Mouse (Mus musculus): Measurements from ENCODE around the gene Thbd. TPM values are rescaled to one million over a fixed set of nuclear protein-coding genes. Genes with fewer than 3 reads are reported as not detected.
A peak's percentile ranks its signal among the peaks of the same experiment; 100 is the strongest.

Gene Thbd
- polyA plus RNA-seq, 1 experiment from 2014 or later, result 1.7 TPM

GRCm38 (mm10) chr2:148444472-148444871 is 36.5 kb upstream of the Thbd start:
- Histone ChIP-seq H3K9ac (ENCODE audit: low read depth, low read length) (no peak overlapping the region), H3K9me3 (replicated peaks; ENCODE audit: control insufficient read depth, low read length) (no peaks in the 10 kb centered on the region), H3K4me1 (ENCODE audit: control insufficient read depth, low read depth, low read length) (no peaks in the 10 kb centered on the region), H3K4me2 (ENCODE audit: low read depth, low read length) (no peak overlapping the region), H3K4me3 (ENCODE audit: low read depth, low read length) (no peak overlapping the region), H3K36me3 (ENCODE audit: control insufficient read depth, insufficient read depth) (no peaks in the 10 kb centered on the region), H3K27ac (ENCODE audit: low read length) (no peak overlapping the region), H3K27me3 (ENCODE audit: control insufficient read depth, insufficient read depth, low read depth, low read length) (no peaks in the 10 kb centered on the region)
- ATAC-seq (ENCODE audit: low read depth), result no peak
- WGBS (ENCODE audit: insufficient replicate concordance), result 29% methylated on average over 1 of the region's 1 CpGs

- Histone ChIP-seq H3K27me3 (ENCODE audit: control insufficient read depth, insufficient read depth, low read depth, low read length) (no peaks in the 10 kb centered on the region), H3K4me2 (ENCODE audit: low read depth, low read length) (peak within 1 kb of the TSS; percentile 10), H3K27ac (ENCODE audit: low read length) (peak within 1 kb of the TSS; percentile 48; the same call in 1 of the 2 replicates), H3K4me1 (ENCODE audit: control insufficient read depth, low read depth, low read length) (no peaks in the 10 kb centered on the region), H3K36me3 (ENCODE audit: control insufficient read depth, insufficient read depth) (no peaks in the 10 kb centered on the region), H3K9me3 (replicated peaks; ENCODE audit: control insufficient read depth, low read length) (no peaks in the 10 kb centered on the region), H3K4me3 (ENCODE audit: low read depth, low read length) (peak within 1 kb of the TSS; percentile 38), H3K9ac (ENCODE audit: low read depth, low read length) (no peak within 1 kb of the TSS)
- WGBS (ENCODE audit: insufficient replicate concordance), result 10% methylated on average over 13 of the region's 13 CpGs
- ATAC-seq (ENCODE audit: low read depth), result peak; percentile 73
Observed at GRCm38 (mm10) chr2:148443249-148443958, 35.4 kb upstream of the Thbd start, which contains the start of gene Cd93. TSS of gene Cd93 (minus strand) at chr2:148443563.

- Histone ChIP-seq H3K27ac (ENCODE audit: low read length) (peak overlapping the region; percentile 48; the same call in 1 of the 2 replicates), H3K9me3 (replicated peaks; ENCODE audit: control insufficient read depth, low read length) (no peaks in the 10 kb centered on the region), H3K27me3 (ENCODE audit: control insufficient read depth, insufficient read depth, low read depth, low read length) (no peaks in the 10 kb centered on the region), H3K4me1 (ENCODE audit: control insufficient read depth, low read depth, low read length) (no peaks in the 10 kb centered on the region), H3K9ac (ENCODE audit: low read depth, low read length) (no peak overlapping the region), H3K4me2 (ENCODE audit: low read depth, low read length) (peak overlapping the region; percentile 10), H3K36me3 (ENCODE audit: control insufficient read depth, insufficient read depth) (no peaks in the 10 kb centered on the region), H3K4me3 (ENCODE audit: low read depth, low read length) (peak overlapping the region; percentile 38)
- no peak for ATAC-seq (ENCODE audit: low read depth)
- 44% methylated on average over 4 of the region's 4 CpGs for WGBS (ENCODE audit: insufficient replicate concordance)
Observed at GRCm38 (mm10) chr2:148442710-148443109, 34.7 kb upstream of the Thbd start.

GRCm38 (mm10) chr2:148442172-148442571 is 34.2 kb upstream of the Thbd start:
- 39% methylated on average over 4 of the region's 4 CpGs for WGBS (ENCODE audit: insufficient replicate concordance)
- Histone ChIP-seq H3K9me3 (replicated peaks; ENCODE audit: control insufficient read depth, low read length) (no peaks in the 10 kb centered on the region), H3K4me1 (ENCODE audit: control insufficient read depth, low read depth, low read length) (no peaks in the 10 kb centered on the region), H3K27me3 (ENCODE audit: control insufficient read depth, insufficient read depth, low read depth, low read length) (no peaks in the 10 kb centered on the region), H3K27ac (ENCODE audit: low read length) (no peak overlapping the region), H3K36me3 (ENCODE audit: control insufficient read depth, insufficient read depth) (no peaks in the 10 kb centered on the region), H3K4me3 (ENCODE audit: low read depth, low read length) (peak overlapping the region; percentile 38), H3K9ac (ENCODE audit: low read depth, low read length) (no peak overlapping the region), H3K4me2 (ENCODE audit: low read depth, low read length) (no peak overlapping the region; the same call in 1 of the 2 replicates)
- no peak for ATAC-seq (ENCODE audit: low read depth)

GRCm38 (mm10) chr2:148441421-148441820 is 33.4 kb upstream of the Thbd start:
- Histone ChIP-seq H3K9ac (ENCODE audit: low read depth, low read length) (no peak overlapping the region), H3K4me1 (ENCODE audit: control insufficient read depth, low read depth, low read length) (no peaks in the 10 kb centered on the region), H3K4me2 (ENCODE audit: low read depth, low read length) (no peak overlapping the region), H3K9me3 (replicated peaks; ENCODE audit: control insufficient read depth, low read length) (no peaks in the 10 kb centered on the region), H3K4me3 (ENCODE audit: low read depth, low read length) (peak overlapping the region; percentile 30), H3K27me3 (ENCODE audit: control insufficient read depth, insufficient read depth, low read depth, low read length) (no peaks in the 10 kb centered on the region), H3K36me3 (ENCODE audit: control insufficient read depth, insufficient read depth) (no peaks in the 10 kb centered on the region), H3K27ac (ENCODE audit: low read length) (no peak overlapping the region)
- ATAC-seq (ENCODE audit: low read depth), result no peak
- 42% methylated on average over 10 of the region's 10 CpGs for WGBS (ENCODE audit: insufficient replicate concordance)

GRCm38 (mm10) chr2:148439691-148440276 is 31.8 kb upstream of the Thbd start:
- H3K9ac ChIP-seq (ENCODE audit: low read depth, low read length), result no peak overlapping the region
- no peaks in the 10 kb centered on the region for H3K36me3 ChIP-seq (ENCODE audit: control insufficient read depth, insufficient read depth)
- H3K27me3 ChIP-seq (ENCODE audit: control insufficient read depth, insufficient read depth, low read depth, low read length), result no peaks in the 10 kb centered on the region
- no peaks in the 10 kb centered on the region for H3K4me1 ChIP-seq (ENCODE audit: control insufficient read depth, low read depth, low read length)
- no peak overlapping the region for H3K4me3 ChIP-seq (ENCODE audit: low read depth, low read length)
- 25% methylated on average over 3 of the region's 3 CpGs for WGBS (ENCODE audit: insufficient replicate concordance)
- no peaks in the 10 kb centered on the region for H3K9me3 ChIP-seq (replicated peaks; ENCODE audit: control insufficient read depth, low read length)
- no peak for ATAC-seq (ENCODE audit: low read depth)
- no peak overlapping the region for H3K4me2 ChIP-seq (ENCODE audit: low read depth, low read length)
- no peak overlapping the region; the same call in 1 of the 2 replicates for H3K27ac ChIP-seq (ENCODE audit: low read length)

- H3K36me3 ChIP-seq (ENCODE audit: control insufficient read depth, insufficient read depth), result no peaks in the 10 kb centered on the region
- H3K4me3 ChIP-seq (ENCODE audit: low read depth, low read length), result no peak overlapping the region
- no peaks in the 10 kb centered on the region for H3K27me3 ChIP-seq (ENCODE audit: control insufficient read depth, insufficient read depth, low read depth, low read length)
- no peak overlapping the region for H3K4me2 ChIP-seq (ENCODE audit: low read depth, low read length)
- H3K9me3 ChIP-seq (replicated peaks; ENCODE audit: control insufficient read depth, low read length), result no peaks in the 10 kb centered on the region
- no peaks in the 10 kb centered on the region for H3K4me1 ChIP-seq (ENCODE audit: control insufficient read depth, low read depth, low read length)
- no peak for ATAC-seq (ENCODE audit: low read depth)
- WGBS (ENCODE audit: insufficient replicate concordance), result 40% methylated on average over 3 of the region's 3 CpGs
- H3K9ac ChIP-seq (ENCODE audit: low read depth, low read length), result no peak overlapping the region
- H3K27ac ChIP-seq (ENCODE audit: low read length), result no peak overlapping the region
Observed at GRCm38 (mm10) chr2:148436285-148436684, 28.3 kb upstream of the Thbd start.

- no peak for ATAC-seq (ENCODE audit: low read depth)
- H3K27ac ChIP-seq (ENCODE audit: low read length), result no peak overlapping the region
- no peak overlapping the region for H3K9ac ChIP-seq (ENCODE audit: low read depth, low read length)
- H3K36me3 ChIP-seq (ENCODE audit: control insufficient read depth, insufficient read depth), result no peaks in the 10 kb centered on the region
- 23% methylated on average over 2 of the region's 2 CpGs for WGBS (ENCODE audit: insufficient replicate concordance)
- no peak overlapping the region for H3K4me2 ChIP-seq (ENCODE audit: low read depth, low read length)
- no peak overlapping the region for H3K4me3 ChIP-seq (ENCODE audit: low read depth, low read length)
- H3K4me1 ChIP-seq (ENCODE audit: control insufficient read depth, low read depth, low read length), result no peaks in the 10 kb centered on the region
- H3K9me3 ChIP-seq (replicated peaks; ENCODE audit: control insufficient read depth, low read length), result no peaks in the 10 kb centered on the region
- no peaks in the 10 kb centered on the region for H3K27me3 ChIP-seq (ENCODE audit: control insufficient read depth, insufficient read depth, low read depth, low read length)
Observed at GRCm38 (mm10) chr2:148432346-148432745, 24.4 kb upstream of the Thbd start.

- no peak for ATAC-seq (ENCODE audit: low read depth)
- Histone ChIP-seq H3K9ac (ENCODE audit: low read depth, low read length) (no peak overlapping the region), H3K27ac (ENCODE audit: low read length) (no peak overlapping the region), H3K4me2 (ENCODE audit: low read depth, low read length) (no peak overlapping the region), H3K36me3 (ENCODE audit: control insufficient read depth, insufficient read depth) (no peaks in the 10 kb centered on the region), H3K27me3 (ENCODE audit: control insufficient read depth, insufficient read depth, low read depth, low read length) (no peaks in the 10 kb centered on the region), H3K4me3 (ENCODE audit: low read depth, low read length) (no peak overlapping the region), H3K9me3 (replicated peaks; ENCODE audit: control insufficient read depth, low read length) (no peaks in the 10 kb centered on the region), H3K4me1 (ENCODE audit: control insufficient read depth, low read depth, low read length) (no peaks in the 10 kb centered on the region)
- whole genome bisulfite sequencing (ENCODE audit: insufficient replicate concordance), result 56% methylated on average over 4 of the region's 4 CpGs
Observed at GRCm38 (mm10) chr2:148430941-148431340, 23.0 kb upstream of the Thbd start.
